Mouse (Mus musculus) stomach, embryonic 16.5 days (tissue): ENCODE measurements at regions not wholly inside any gene's neighbourhood (a gene's known extent, or its start where the extent isn't known, plus 50 kb on each side); places are given as distances from the start of the nearest gene placed in this dataset.

Experiments
- ATAC-seq: fragments of 200-750 bp; cut with Nextera tagmentation; 2 replicates; pipeline ENCODE4 v1.8.0; 2017; ENCODE audit warnings: moderate number of reproducible peaks, moderate TSS enrichment; ENCODE audit not compliant: insufficient read depth, low FRiP score
- H3K27ac ChIP-seq: fragments of 300-500 bp; sonication (generic); 2 replicates; pipeline ENCODE4 v1.5.1; 2014; ENCODE audit warnings: low read length
- H3K27me3 ChIP-seq: fragments of 300-500 bp; sonication (generic); 2 replicates; pipeline ENCODE4 v1.6.1; 2014; ENCODE audit warnings: low read length, control low read depth, mixed read lengths; ENCODE audit not compliant: control insufficient read depth, insufficient read depth
- H3K36me3 ChIP-seq: fragments of 300-500 bp; sonication (generic); 2 replicates; pipeline ENCODE4 v1.6.1; 2014; ENCODE audit warnings: low read length; ENCODE audit not compliant: control insufficient read depth, insufficient read depth
- H3K4me1 ChIP-seq: fragments of 300-500 bp; sonication (generic); 2 replicates; pipeline ENCODE4 v1.6.1; 2014; ENCODE audit warnings: low read length, control low read depth, mixed read lengths; ENCODE audit not compliant: control insufficient read depth, insufficient read depth
- H3K4me2 ChIP-seq: fragments of 300-500 bp; sonication (generic); 2 replicates; pipeline ENCODE4 v1.6.1; 2014; ENCODE audit warnings: low read depth, low read length, mixed read lengths
- H3K4me3 ChIP-seq: fragments of 300-500 bp; sonication (generic); replicated peaks from 2 replicates; pipeline ENCODE4 v1.5.1; 2014; ENCODE audit warnings: mild to moderate bottlenecking, low read length
- H3K9ac ChIP-seq: fragments of 300-500 bp; sonication (generic); 2 replicates; pipeline ENCODE4 v1.6.1; 2014; ENCODE audit warnings: low read length
- H3K9me3 ChIP-seq: fragments of 300-500 bp; sonication (generic); replicated peaks from 2 replicates; pipeline ENCODE4 v1.6.1; 2016; ENCODE audit warnings: low read length, control low read depth; ENCODE audit not compliant: control insufficient read depth
- WGBS: fragments of 180-500 bp; shearing (Covaris S2); extraction: QIAGEN DNeasy Blood & Tissue Kit; methylation state at CpG from one replicate; pipeline ENCODE4 v1.1.7; 2014; 5-methylcytosine and 5-hydroxymethylcytosine counted together

- ATAC-seq: no peak
Observed at GRCm38 (mm10) chr5:148820476-148820875, 108.6 kb downstream of the Katnal1 start.

GRCm38 (mm10) chr5:148819423-148819822, 109.7 kb downstream of the Katnal1 start:
- no peak overlapping the region for H3K4me2 ChIP-seq
- peaks cover 7% of the 10 kb centered on the region; the same call in 1 of the 2 replicates for H3K4me1 ChIP-seq
- WGBS: 29% methylated on average over 6 of the region's 6 CpGs
- peak; percentile 54; the same call in 1 of the 2 replicates for ATAC-seq
- no peaks in the 10 kb centered on the region for H3K27me3 ChIP-seq
- no peaks in the 10 kb centered on the region for H3K9me3 ChIP-seq
- H3K4me3 ChIP-seq: no peak overlapping the region
- H3K27ac ChIP-seq: no peak overlapping the region
- H3K36me3 ChIP-seq: no peaks in the 10 kb centered on the region
- H3K9ac ChIP-seq: no peak overlapping the region

More at GRCm38 (mm10) chr5:148820476-148820875, 108.6 kb downstream of the Katnal1 start:
- H3K36me3 ChIP-seq: no peaks in the 10 kb centered on the region
- H3K4me1 ChIP-seq: peaks cover 7% of the 10 kb centered on the region; the same call in 1 of the 2 replicates
- no peak overlapping the region for H3K4me3 ChIP-seq
- no peaks in the 10 kb centered on the region for H3K9me3 ChIP-seq
- no peaks in the 10 kb centered on the region for H3K27me3 ChIP-seq
- no peak overlapping the region for H3K9ac ChIP-seq
- 15% methylated on average over 20 of the region's 20 CpGs for WGBS
- H3K27ac ChIP-seq: no peak overlapping the region
- no peak overlapping the region for H3K4me2 ChIP-seq

- H3K9me3 ChIP-seq: no peaks in the 10 kb centered on the region
- no peaks in the 10 kb centered on the region for H3K36me3 ChIP-seq
- ATAC-seq: no peak
- H3K9ac ChIP-seq: no peak overlapping the region
- no peaks in the 10 kb centered on the region for H3K27me3 ChIP-seq
- no peak overlapping the region for H3K4me2 ChIP-seq
- H3K4me3 ChIP-seq: no peak overlapping the region
- no peak overlapping the region for H3K27ac ChIP-seq
- H3K4me1 ChIP-seq: peaks cover 7% of the 10 kb centered on the region; the same call in 1 of the 2 replicates
- WGBS: 53% methylated on average over 2 of the region's 2 CpGs
Observed at GRCm38 (mm10) chr5:148818746-148819145, 110.4 kb downstream of the Katnal1 start.

GRCm38 (mm10) chr5:148812840-148813239, 116.3 kb downstream of the Katnal1 start:
- Histone ChIP-seq H3K27me3 (no peaks in the 10 kb centered on the region), H3K4me3 (no peak overlapping the region), H3K36me3 (no peaks in the 10 kb centered on the region), H3K4me1 (peaks cover 13% of the 10 kb centered on the region; the same call in 1 of the 2 replicates), H3K4me2 (no peak overlapping the region), H3K27ac (no peak overlapping the region), H3K9me3 (no peaks in the 10 kb centered on the region), H3K9ac (no peak overlapping the region)
- WGBS: 61% methylated on average over 9 of the region's 9 CpGs
- no peak for ATAC-seq

- no peak for ATAC-seq
Observed at GRCm38 (mm10) chr5:148812016-148812415, 117.1 kb downstream of the Katnal1 start.

GRCm38 (mm10) chr5:148809485-148809884, 119.6 kb downstream of the Katnal1 start:
- Histone ChIP-seq H3K27me3 (no peaks in the 10 kb centered on the region), H3K4me1 (peaks cover 13% of the 10 kb centered on the region; the same call in 1 of the 2 replicates), H3K4me3 (no peak overlapping the region), H3K4me2 (no peak overlapping the region), H3K9ac (peak overlapping the region; percentile 44; the same call in 1 of the 2 replicates), H3K36me3 (no peaks in the 10 kb centered on the region), H3K27ac (no peak overlapping the region), H3K9me3 (no peaks in the 10 kb centered on the region; the same call in 1 of the 2 replicates)
- ATAC-seq: peak; percentile 10; the same call in 1 of the 2 replicates
- 46% methylated on average over 3 of the region's 3 CpGs for WGBS

More at GRCm38 (mm10) chr5:148812016-148812415, 117.1 kb downstream of the Katnal1 start:
- H3K9ac ChIP-seq: no peak overlapping the region
- H3K4me1 ChIP-seq: peaks cover 13% of the 10 kb centered on the region; the same call in 1 of the 2 replicates
- H3K9me3 ChIP-seq: no peaks in the 10 kb centered on the region; the same call in 1 of the 2 replicates
- no peak overlapping the region for H3K27ac ChIP-seq
- WGBS: 22% methylated on average over 13 of the region's 13 CpGs
- no peaks in the 10 kb centered on the region for H3K36me3 ChIP-seq
- H3K4me3 ChIP-seq: no peak overlapping the region
- H3K4me2 ChIP-seq: no peak overlapping the region
- no peaks in the 10 kb centered on the region for H3K27me3 ChIP-seq

- peaks cover 13% of the 10 kb centered on the region; the same call in 1 of the 2 replicates for H3K4me1 ChIP-seq
- ATAC-seq: no peak; the same call in 1 of the 2 replicates
- 19% methylated on average over 10 of the region's 10 CpGs for WGBS
- H3K36me3 ChIP-seq: no peaks in the 10 kb centered on the region
- no peak overlapping the region for H3K9ac ChIP-seq
- H3K4me3 ChIP-seq: no peak overlapping the region
- H3K27me3 ChIP-seq: no peaks in the 10 kb centered on the region
- H3K27ac ChIP-seq: no peak overlapping the region
- H3K4me2 ChIP-seq: no peak overlapping the region
- H3K9me3 ChIP-seq: no peaks in the 10 kb centered on the region; the same call in 1 of the 2 replicates
Observed at GRCm38 (mm10) chr5:148809055-148809454, 120.1 kb downstream of the Katnal1 start.

- Histone ChIP-seq H3K27me3 (no peaks in the 10 kb centered on the region), H3K9ac (no peak overlapping the region), H3K4me3 (no peak overlapping the region), H3K9me3 (no peaks in the 10 kb centered on the region; the same call in 1 of the 2 replicates), H3K4me2 (no peak overlapping the region), H3K36me3 (no peaks in the 10 kb centered on the region), H3K27ac (no peak overlapping the region), H3K4me1 (peaks cover 13% of the 10 kb centered on the region; the same call in 1 of the 2 replicates)
- WGBS: 11% methylated on average over 4 of the region's 4 CpGs
- peak; percentile 29; the same call in 1 of the 2 replicates for ATAC-seq
Observed at GRCm38 (mm10) chr5:148808426-148808825, 120.7 kb downstream of the Katnal1 start.

- no peak overlapping the region for H3K9ac ChIP-seq
- H3K36me3 ChIP-seq: no peaks in the 10 kb centered on the region
- 96% methylated on average over 4 of the region's 4 CpGs for WGBS
Observed at GRCm38 (mm10) chr5:148807612-148808011, 121.5 kb downstream of the Katnal1 start.

More at GRCm38 (mm10) chr5:148807612-148808011, 121.5 kb downstream of the Katnal1 start:
- Histone ChIP-seq H3K4me1 (peaks cover 13% of the 10 kb centered on the region; the same call in 1 of the 2 replicates), H3K27me3 (no peaks in the 10 kb centered on the region), H3K27ac (no peak overlapping the region), H3K4me2 (no peak overlapping the region), H3K9me3 (no peaks in the 10 kb centered on the region; the same call in 1 of the 2 replicates), H3K4me3 (no peak overlapping the region)
- ATAC-seq: no peak
